Mouse (Mus musculus) spleen, embryonic (tissue): ENCODE results near the gene Patl1.
"Not testable (repeated sequence)": the region's sequence is repeated elsewhere in the genome, so short reads cannot be mapped to it uniquely, and the experiment has no call there.

Experiments used
- CTCF ChIA-PET: fragments of 350-600 bp; sonication (Branson Sonifier 250); formaldehyde crosslinking; loops from one replicate; lab custom pipeline; 2022; lab: Charles Lee

The Patl1 gene

GRCm38 (mm10) chr19:11966201-11966636, 54.0 kb downstream of the Patl1 start:
- CTCF ChIA-PET = no interaction called here

GRCm38 (mm10) chr19:11969155-11970050, 57.2 kb downstream of the Patl1 start:
- CTCF ChIA-PET = interaction anchor here (0.6 to 0.9 kb wide), 2 partner anchors 32 to 36 kb away, joined by 3 to 12 read pairs; no protein-coding TSS in a partner anchor

- CTCF ChIA-PET = no interaction called here
Measured at GRCm38 (mm10) chr19:11973511-11974222, 61.5 kb downstream of the Patl1 start.

GRCm38 (mm10) chr19:11974223-11974540, 62.0 kb downstream of the Patl1 start:
- CTCF ChIA-PET = no interaction called here

- CTCF ChIA-PET = no interaction called here
Measured at GRCm38 (mm10) chr19:11975683-11976082, 63.5 kb downstream of the Patl1 start.

- CTCF ChIA-PET = no interaction called here
Measured at GRCm38 (mm10) chr19:11977363-11977762, 65.2 kb downstream of the Patl1 start.

- CTCF ChIA-PET = interaction anchor here (0.7 kb wide), 1 partner anchor 76 kb away, joined by 4 read pairs; no protein-coding TSS in a partner anchor
Measured at GRCm38 (mm10) chr19:11980471-11980870, 68.3 kb downstream of the Patl1 start.

- CTCF ChIA-PET = not testable (repeated sequence)
Measured at GRCm38 (mm10) chr19:11984614-11985013, 72.4 kb downstream of the Patl1 start.

- CTCF ChIA-PET = no interaction called here
Measured at GRCm38 (mm10) chr19:11987841-11988240, 75.6 kb downstream of the Patl1 start.

GRCm38 (mm10) chr19:11989334-11989733, 77.1 kb downstream of the Patl1 start:
- CTCF ChIA-PET = no interaction called here

GRCm38 (mm10) chr19:11992034-11992433, 79.8 kb downstream of the Patl1 start:
- CTCF ChIA-PET = no interaction called here

GRCm38 (mm10) chr19:11992441-11993029, 80.3 kb downstream of the Patl1 start:
- CTCF ChIA-PET = no interaction called here
